Mouse (Mus musculus) Patski (cell line): ENCODE results near the gene Aif1. TPM values are rescaled to one million over a fixed set of nuclear protein-coding genes. Genes with fewer than 3 reads are reported as not detected.

Experiments
- ATAC-seq: fragments of 100-300 bp; one replicate; pipeline ENCODE4 v1.8.0; 2021
- CTCF ChIA-PET: fragments of 350-600 bp; sonication (Branson Sonifier 250); formaldehyde crosslinking; loops from one replicate; lab custom pipeline; 2022; ENCODE audit warnings: inconsistent platforms; lab: Charles Lee
- POLR2A ChIA-PET: fragments of 350-600 bp; sonication (Branson Sonifier 250); formaldehyde crosslinking; loops from one replicate; lab custom pipeline; 2022; ENCODE audit warnings: antibody characterized with exemption, inconsistent platforms; lab: Charles Lee
- DNase-seq: peaks from one replicate; pipeline ENCODE4 v3.0.0-alpha.2; 2011; ENCODE audit warnings: low read depth, low spot score
- H3K27me3 ChIP-seq: fragments of 371-371 bp; one replicate; pipeline ENCODE4 v1.5.1; 2021
- CTCF ChIP-seq: fragments of 100-300 bp; IDR thresholded peaks from one replicate; pipeline ENCODE4 v1.5.1; 2021
- in situ Hi-C: fragments of 300-500 bp; cut with MboI; formaldehyde crosslinking; loops from 3 replicates; pipeline ENCODE4 v1.11.1; 2018; ENCODE audit warnings: low pct_unique_long_range_greater_than_20kb, mixed read lengths
- polyA plus RNA-seq: library from polyadenylated mRNA; unstranded; gene quantifications from one replicate; pipeline ENCODE4 v1.2.3, GENCODE M21; 2021

Aif1 gene
- polyA plus RNA-seq, 1 experiment from 2014 or later: 0.14 TPM

GRCm38 (mm10) chr17:35205380-35205769 is 29.5 kb upstream of the Aif1 start:
- ChIA-PET POLR2A (no interaction called here), CTCF (no interaction called here)
- TF ChIP-seq CTCF: no peak
- DNase-seq: no peak
- H3K27me3 ChIP-seq: no peaks in the 10 kb centered on the region
- in situ Hi-C loops: no loop called here
- no peak for ATAC-seq

- CTCF ChIA-PET: no interaction called here
- TF ChIP-seq CTCF: no peak
- no peak for ATAC-seq
- H3K27me3 ChIP-seq: no peaks in the 10 kb centered on the region
- DNase-seq: no peak
- POLR2A ChIA-PET: interaction anchor here (0.6 kb wide), 1 partner anchor 35 kb away, joined by 3 read pairs; no protein-coding TSS in a partner anchor
- in situ Hi-C loops: no loop called here
These were observed 28.9 kb upstream of the Aif1 start, which contains the start of gene Lta for GRCm38 (mm10) chr17:35204494-35205379. Gene Lta, minus strand, starts transcription at chr17:35205351.

- POLR2A ChIA-PET: no interaction called here
- CTCF ChIA-PET: interaction anchor here (1.0 kb wide), 1 partner anchor 12 kb away, joined by 3 read pairs; no protein-coding TSS in a partner anchor
- in situ Hi-C loops: no loop called here
These were observed 26.6 kb upstream of the Aif1 start for GRCm38 (mm10) chr17:35202442-35202841.

GRCm38 (mm10) chr17:35201787-35202186 is 25.9 kb upstream of the Aif1 start, which contains the start of gene Tnf:
Gene Tnf, minus strand, starts transcription at chr17:35202007.
- DNase-seq (no peak), ATAC-seq (no peak)
- no peaks in the 10 kb centered on the region for H3K27me3 ChIP-seq
- in situ Hi-C loops: no loop called here
- no peak for TF ChIP-seq CTCF
- ChIA-PET CTCF (interaction anchor here (1.0 kb wide), 1 partner anchor 12 kb away, joined by 3 read pairs; no protein-coding TSS in a partner anchor), POLR2A (no interaction called here)

More at GRCm38 (mm10) chr17:35202442-35202841, 26.6 kb upstream of the Aif1 start:
- ATAC-seq (no peak), DNase-seq (no peak)
- H3K27me3 ChIP-seq: no peaks in the 10 kb centered on the region
- no peak for TF ChIP-seq CTCF

- ATAC-seq: no peak
- no peak for TF ChIP-seq CTCF
- no peak for DNase-seq
- in situ Hi-C loops: no loop called here
- CTCF ChIA-PET: interaction anchor here (1.0 kb wide), 1 partner anchor 11 kb away, joined by 3 read pairs; no protein-coding TSS in a partner anchor
- POLR2A ChIA-PET: no interaction called here
- no peaks in the 10 kb centered on the region for H3K27me3 ChIP-seq
These were observed 25.3 kb upstream of the Aif1 start for GRCm38 (mm10) chr17:35201128-35201527.

GRCm38 (mm10) chr17:35200398-35200797 is 24.5 kb upstream of the Aif1 start:
- CTCF ChIA-PET: no interaction called here
- POLR2A ChIA-PET: no interaction called here
- TF ChIP-seq CTCF: no peak
- in situ Hi-C loops: no loop called here
- no peaks in the 10 kb centered on the region for H3K27me3 ChIP-seq
- DNase-seq (no peak), ATAC-seq (no peak)

GRCm38 (mm10) chr17:35198946-35199345 is 23.1 kb upstream of the Aif1 start:
- H3K27me3 ChIP-seq: no peaks in the 10 kb centered on the region
- DNase-seq (no peak), ATAC-seq (no peak)
- in situ Hi-C loops: no loop called here
- ChIA-PET POLR2A (no interaction called here), CTCF (interaction anchor here (0.6 kb wide), 1 partner anchor 30 kb away, joined by 3 read pairs; no protein-coding TSS in a partner anchor)
- TF ChIP-seq CTCF: no peak

- no peak for TF ChIP-seq CTCF
- DNase-seq (no peak), ATAC-seq (no peak)
- CTCF ChIA-PET: no interaction called here
- H3K27me3 ChIP-seq: no peaks in the 10 kb centered on the region
- POLR2A ChIA-PET: no interaction called here
- in situ Hi-C loops: no loop called here
These were observed 22.2 kb upstream of the Aif1 start for GRCm38 (mm10) chr17:35198029-35198428.

GRCm38 (mm10) chr17:35197126-35197525 is 21.3 kb upstream of the Aif1 start:
- DNase-seq (no peak), ATAC-seq (no peak)
- no peaks in the 10 kb centered on the region for H3K27me3 ChIP-seq
- TF ChIP-seq CTCF: no peak
- ChIA-PET POLR2A (interaction anchor here (0.6 kb wide), 1 partner anchor 33 kb away, joined by 3 read pairs; no protein-coding TSS in a partner anchor), CTCF (no interaction called here)
- in situ Hi-C loops: no loop called here

- no peaks in the 10 kb centered on the region for H3K27me3 ChIP-seq
- ChIA-PET CTCF (interaction anchor here (1.1 kb wide), 1 partner anchor 35 kb away, joined by 3 read pairs; no protein-coding TSS in a partner anchor), POLR2A (no interaction called here)
- TF ChIP-seq CTCF: no peak
- in situ Hi-C loops: no loop called here
- ATAC-seq (no peak), DNase-seq (no peak)
These were observed 20.4 kb upstream of the Aif1 start for GRCm38 (mm10) chr17:35196321-35196641.
